Mouse (Mus musculus): ENCODE results near the gene Usp6nl. TPM values are rescaled to one million over a fixed set of nuclear protein-coding genes. Genes with fewer than 3 reads are reported as not detected.
A peak's percentile ranks its signal among the peaks of the same experiment; 100 is the strongest.

Gene Usp6nl
- polyA plus RNA-seq, 1 experiment: 6.8 TPM

DNA sequence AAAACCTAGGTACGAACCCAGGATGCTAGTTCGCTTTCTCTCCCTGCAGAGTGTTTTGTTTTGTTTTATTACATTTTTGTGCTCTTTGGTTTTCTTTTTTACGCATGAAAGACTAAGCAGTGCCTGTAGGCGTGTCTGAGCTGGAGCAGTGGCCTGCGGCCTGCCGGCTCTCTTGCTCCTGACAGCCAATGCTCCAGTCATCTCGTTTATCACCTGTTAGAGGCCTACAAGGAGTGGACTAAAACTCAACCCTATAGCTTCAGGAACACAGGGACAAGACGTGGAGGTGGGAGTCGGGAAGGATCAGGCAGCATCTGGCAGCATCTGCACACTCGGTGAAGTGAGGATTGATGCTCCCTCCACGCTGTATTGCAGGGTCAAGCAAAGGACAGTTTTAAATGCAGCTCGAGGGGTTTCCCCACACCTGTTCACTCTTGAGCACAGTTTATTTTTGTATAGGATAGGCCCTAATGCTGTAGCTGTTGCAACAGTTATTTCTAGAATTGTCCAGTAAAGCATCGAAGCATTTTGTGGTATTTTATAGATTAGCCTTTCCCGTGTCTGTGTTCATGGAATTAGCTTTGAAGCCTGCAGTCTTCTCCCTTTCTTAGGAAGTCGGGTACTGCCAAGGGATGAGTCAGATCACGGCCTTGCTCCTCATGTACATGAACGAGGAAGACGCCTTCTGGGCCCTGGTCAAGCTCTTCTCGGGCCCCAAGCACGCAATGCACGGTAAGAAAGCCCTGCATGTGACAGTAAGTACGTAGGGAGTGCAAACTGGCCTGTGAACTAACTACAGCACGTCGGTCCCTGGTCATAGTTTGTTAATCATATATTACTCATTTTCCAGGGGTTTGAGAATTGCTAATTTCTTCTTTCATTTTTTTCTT, 101.4 kb downstream of the Usp6nl start:
- H3K27me3 ChIP-seq (ENCODE audit: control insufficient read depth, insufficient read depth, low read length): no peaks in the 10 kb centered on the region
- DNase-seq (ENCODE audit: low read depth in 1 of 2, low spot score in 2 of 2): no peak
- H3K4me3 ChIP-seq (ENCODE audit: extremely low read depth, insufficient read depth, insufficient read length): no peak overlapping the region
- WGBS: 92% methylated on average over 24 of the region's 24 CpGs
- no peak overlapping the region for H3K27ac ChIP-seq (ENCODE audit: insufficient read depth, low read length)
- H3K36me3 ChIP-seq (ENCODE audit: control insufficient read depth, insufficient read depth, low read length): peaks cover 18% of the 10 kb centered on the region
- no peak for TF ChIP-seq POLR2A (IDR thresholded peaks at IDR 0.05; ENCODE audit: low read depth, low read length)
- no peak for TF ChIP-seq CTCF (IDR thresholded peaks at IDR 0.05; ENCODE audit: extremely low read depth, insufficient read depth, insufficient read length, insufficient replicate concordance)
- no peaks in the 10 kb centered on the region for H3K4me1 ChIP-seq (ENCODE audit: control insufficient read depth, insufficient read depth, insufficient read length)

DNA sequence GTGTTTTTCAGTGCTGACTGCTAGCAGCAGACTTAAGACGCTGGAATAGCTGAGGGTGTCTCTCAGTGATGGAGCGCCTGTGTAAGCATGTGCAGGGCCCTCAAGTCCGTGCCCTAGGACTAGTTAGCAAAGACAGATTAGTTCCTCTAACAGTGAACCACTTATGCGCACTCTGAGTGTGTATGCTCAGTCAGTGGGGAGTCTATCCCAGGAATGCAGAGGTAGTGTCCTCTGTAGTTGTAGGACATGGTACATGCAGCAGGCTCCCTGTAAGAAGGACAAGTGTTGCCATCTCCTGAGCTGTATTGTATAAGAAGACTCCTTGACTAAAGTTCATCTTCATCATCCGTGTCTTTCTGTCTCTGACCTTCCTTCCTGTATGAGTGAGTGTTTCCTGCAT, 102.4 kb downstream of the Usp6nl start:
- Histone ChIP-seq H3K4me3 (ENCODE audit: extremely low read depth, insufficient read depth, insufficient read length) (no peak overlapping the region), H3K4me1 (ENCODE audit: control insufficient read depth, insufficient read depth, insufficient read length) (no peaks in the 10 kb centered on the region), H3K27me3 (ENCODE audit: control insufficient read depth, insufficient read depth, low read length) (no peaks in the 10 kb centered on the region), H3K27ac (ENCODE audit: insufficient read depth, low read length) (no peak overlapping the region), H3K36me3 (ENCODE audit: control insufficient read depth, insufficient read depth, low read length) (peaks cover 19% of the 10 kb centered on the region)
- TF ChIP-seq POLR2A (IDR thresholded peaks at IDR 0.05; ENCODE audit: low read depth, low read length) (no peak), CTCF (IDR thresholded peaks at IDR 0.05; ENCODE audit: extremely low read depth, insufficient read depth, insufficient read length, insufficient replicate concordance) (no peak)
- DNase-seq (ENCODE audit: low read depth in 1 of 2, low spot score in 2 of 2): no peak
- 92% methylated on average over 5 of the region's 5 CpGs for WGBS

DNA sequence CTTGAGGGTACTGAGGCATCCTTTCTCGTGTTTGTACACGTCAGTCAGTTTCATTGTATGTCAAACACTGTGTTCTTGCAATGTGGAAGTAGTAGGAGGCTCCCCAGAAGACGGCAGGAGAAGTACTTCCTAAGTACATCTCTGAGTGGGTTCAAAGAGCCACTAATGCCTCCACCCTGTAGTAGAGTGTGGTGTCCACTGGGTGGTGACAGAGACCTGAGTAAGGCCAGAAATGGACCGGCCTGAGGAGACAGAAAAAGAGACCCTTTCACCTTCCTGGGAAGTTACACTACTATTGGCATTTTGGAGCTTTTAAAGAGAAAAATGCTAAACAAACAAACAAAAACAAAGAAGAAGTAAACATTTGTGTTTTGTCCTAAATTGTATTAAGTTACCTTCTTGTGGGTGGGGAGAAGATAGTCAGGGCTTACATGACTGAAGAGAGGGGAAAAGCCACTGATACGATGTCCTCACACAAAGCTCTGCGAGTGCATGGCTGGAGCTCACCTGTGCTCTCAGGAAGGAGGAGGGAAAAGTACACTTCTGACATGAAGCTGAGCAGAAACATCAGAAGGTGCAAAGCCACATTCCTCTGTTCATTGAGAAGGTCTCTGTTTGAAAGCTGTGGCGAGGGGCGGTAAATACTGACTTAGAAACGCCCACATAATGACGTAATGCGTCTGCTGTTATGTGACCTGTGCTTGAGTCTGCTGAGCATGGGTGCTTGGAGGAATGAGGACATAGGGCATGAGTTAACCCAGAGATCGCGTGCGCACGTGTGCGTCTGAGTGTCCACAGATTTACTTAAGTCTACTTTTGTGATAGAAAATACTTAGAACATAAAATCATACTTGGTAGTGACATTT, 113.9 kb downstream of the Usp6nl start:
- Histone ChIP-seq H3K36me3 (ENCODE audit: control insufficient read depth, insufficient read depth, low read length) (peaks cover 28% of the 10 kb centered on the region), H3K27me3 (ENCODE audit: control insufficient read depth, insufficient read depth, low read length) (no peaks in the 10 kb centered on the region), H3K4me3 (ENCODE audit: extremely low read depth, insufficient read depth, insufficient read length) (no peak overlapping the region), H3K27ac (ENCODE audit: insufficient read depth, low read length) (no peak overlapping the region), H3K4me1 (ENCODE audit: control insufficient read depth, insufficient read depth, insufficient read length) (no peaks in the 10 kb centered on the region)
- peak; percentile 58; the same call in 1 of the 2 replicates for TF ChIP-seq CTCF (IDR thresholded peaks at IDR 0.05; ENCODE audit: extremely low read depth, insufficient read depth, insufficient read length, insufficient replicate concordance)
- TF ChIP-seq POLR2A (IDR thresholded peaks at IDR 0.05; ENCODE audit: low read depth, low read length): no peak
- peak in 1 of 2 experiments; percentile 18 for DNase-seq (ENCODE audit: low read depth in 1 of 2, low spot score in 2 of 2)
- WGBS: 74% methylated on average over 16 of the region's 16 CpGs

DNA sequence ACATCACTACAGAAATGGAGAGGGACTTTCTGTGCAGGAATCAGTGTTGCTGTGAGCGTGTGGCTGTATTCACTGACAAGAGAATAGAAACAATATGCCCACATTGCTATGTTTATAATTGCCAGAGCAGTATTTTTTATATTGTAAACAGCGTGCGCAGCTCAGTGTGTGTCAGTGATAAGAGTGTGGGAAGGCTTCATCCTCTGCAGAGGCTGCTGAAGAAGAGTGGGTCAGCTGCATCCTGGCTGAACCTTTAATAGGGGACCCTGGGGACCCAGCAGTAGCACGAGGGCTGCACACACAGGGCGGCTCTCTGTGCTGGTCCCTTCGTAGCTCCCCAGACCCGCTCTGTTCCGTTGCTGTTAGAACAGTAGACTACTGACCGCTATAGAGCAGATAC, 119.2 kb downstream of the Usp6nl start:
- H3K36me3 ChIP-seq (ENCODE audit: control insufficient read depth, insufficient read depth, low read length): peaks cover 17% of the 10 kb centered on the region
- no peak for DNase-seq (ENCODE audit: low read depth in 1 of 2, low spot score in 2 of 2)
- WGBS: 50% methylated on average over 9 of the region's 9 CpGs
- H3K27me3 ChIP-seq (ENCODE audit: control insufficient read depth, insufficient read depth, low read length): no peaks in the 10 kb centered on the region
- H3K4me3 ChIP-seq (ENCODE audit: extremely low read depth, insufficient read depth, insufficient read length): no peak overlapping the region
- TF ChIP-seq POLR2A (IDR thresholded peaks at IDR 0.05; ENCODE audit: low read depth, low read length): no peak
- no peak for TF ChIP-seq CTCF (IDR thresholded peaks at IDR 0.05; ENCODE audit: extremely low read depth, insufficient read depth, insufficient read length, insufficient replicate concordance)
- peaks cover 2% of the 10 kb centered on the region; the same call in 1 of the 2 replicates for H3K4me1 ChIP-seq (ENCODE audit: control insufficient read depth, insufficient read depth, insufficient read length)
- no peak overlapping the region for H3K27ac ChIP-seq (ENCODE audit: insufficient read depth, low read length)

DNA sequence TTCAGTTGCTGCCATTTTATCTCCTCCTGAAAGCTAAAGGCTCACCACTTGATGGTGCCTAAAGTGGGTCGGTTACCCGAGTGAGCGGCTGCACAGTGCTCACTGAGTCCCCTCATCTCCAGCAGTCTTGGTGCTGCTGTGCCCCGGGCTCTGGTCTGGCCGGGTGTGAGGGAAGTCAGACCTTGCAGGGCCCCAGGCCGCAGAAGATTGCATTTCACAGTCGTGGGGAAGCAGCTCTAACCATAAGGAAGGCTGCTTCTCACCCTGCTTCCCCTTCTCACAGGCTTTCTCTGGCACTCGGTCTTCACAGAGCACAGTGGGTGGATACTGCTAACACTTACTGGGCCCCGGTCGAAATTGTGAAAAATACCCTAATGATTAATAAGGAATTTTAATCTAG, 119.8 kb downstream of the Usp6nl start:
- H3K27me3 ChIP-seq (ENCODE audit: control insufficient read depth, insufficient read depth, low read length): no peaks in the 10 kb centered on the region
- peaks cover 14% of the 10 kb centered on the region for H3K36me3 ChIP-seq (ENCODE audit: control insufficient read depth, insufficient read depth, low read length)
- H3K4me3 ChIP-seq (ENCODE audit: extremely low read depth, insufficient read depth, insufficient read length): no peak overlapping the region
- no peak overlapping the region for H3K27ac ChIP-seq (ENCODE audit: insufficient read depth, low read length)
- TF ChIP-seq CTCF (IDR thresholded peaks at IDR 0.05; ENCODE audit: extremely low read depth, insufficient read depth, insufficient read length, insufficient replicate concordance): no peak
- no peak for TF ChIP-seq POLR2A (IDR thresholded peaks at IDR 0.05; ENCODE audit: low read depth, low read length)
- peaks cover 2% of the 10 kb centered on the region; the same call in 1 of the 2 replicates for H3K4me1 ChIP-seq (ENCODE audit: control insufficient read depth, insufficient read depth, insufficient read length)
- DNase-seq (ENCODE audit: low read depth in 1 of 2, low spot score in 2 of 2): no peak
- 24% methylated on average over 10 of the region's 10 CpGs for WGBS

DNA sequence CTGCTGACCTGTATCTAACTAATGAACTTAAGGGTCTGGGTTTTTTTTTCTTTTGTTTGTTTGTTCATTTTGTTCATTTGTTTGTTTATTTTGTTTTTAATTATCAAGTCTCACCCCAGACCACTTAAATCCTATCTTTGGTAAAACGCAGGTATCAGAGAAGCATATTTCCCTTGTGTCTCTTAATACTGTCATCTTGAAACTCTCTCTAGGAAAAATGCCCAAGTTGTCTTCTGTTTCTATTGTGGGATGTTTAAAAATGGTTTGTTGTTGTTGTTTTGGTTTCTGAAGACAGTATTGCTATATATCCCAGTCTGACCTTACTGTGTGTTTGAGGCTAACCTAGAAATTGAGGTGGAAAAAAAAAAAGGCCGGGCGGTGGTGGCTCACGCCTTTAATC, 121.5 kb downstream of the Usp6nl start:
- Histone ChIP-seq H3K4me1 (ENCODE audit: control insufficient read depth, insufficient read depth, insufficient read length) (peaks cover 2% of the 10 kb centered on the region; the same call in 1 of the 2 replicates), H3K27ac (ENCODE audit: insufficient read depth, low read length) (no peak overlapping the region), H3K4me3 (ENCODE audit: extremely low read depth, insufficient read depth, insufficient read length) (no peak overlapping the region), H3K27me3 (ENCODE audit: control insufficient read depth, insufficient read depth, low read length) (no peaks in the 10 kb centered on the region), H3K36me3 (ENCODE audit: control insufficient read depth, insufficient read depth, low read length) (peaks cover 14% of the 10 kb centered on the region)
- whole genome bisulfite sequencing: 92% methylated on average over 4 of the region's 4 CpGs
- no peak for TF ChIP-seq CTCF (IDR thresholded peaks at IDR 0.05; ENCODE audit: extremely low read depth, insufficient read depth, insufficient read length, insufficient replicate concordance)
- DNase-seq (ENCODE audit: low read depth in 1 of 2, low spot score in 2 of 2): no peak

All from spleen, adult 2 months (tissue).